Mouse (Mus musculus): Measurements from ENCODE around the gene Filip1l.

DNA sequence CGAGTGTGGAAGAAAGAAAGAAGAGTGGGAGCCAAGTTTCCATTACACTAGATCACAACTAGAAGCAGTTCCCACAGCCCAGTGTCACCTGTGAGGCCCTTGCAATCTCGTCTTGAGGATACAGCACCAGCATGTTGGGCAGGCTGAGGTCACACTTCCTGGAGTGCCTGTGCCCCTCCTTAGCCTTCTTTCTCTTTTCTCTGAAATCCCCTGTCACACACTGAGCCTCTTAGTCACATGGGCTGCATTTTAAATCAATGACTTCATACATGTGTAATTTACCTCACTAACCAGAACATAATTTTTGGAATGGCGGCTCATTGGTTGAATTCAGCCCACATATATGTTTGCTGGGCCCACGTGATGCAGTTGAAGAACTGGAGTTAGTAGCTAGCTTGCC lies 50.0 kb downstream of the Filip1l start:
- TF ChIP-seq CTCF (IDR thresholded peaks at IDR 0.05; ENCODE audit: borderline replicate concordance, insufficient read depth, low read length) (no peak), POLR2A (IDR thresholded peaks at IDR 0.05; ENCODE audit: low read depth, low read length) (no peak)
